Mouse (Mus musculus) liver, postnatal 0 days (tissue): ENCODE measurements around the gene Gm11634. TPM values are rescaled to one million over a fixed set of nuclear protein-coding genes. Genes with fewer than 3 reads are reported as not detected.
A peak's percentile ranks its signal among the peaks of the same experiment; 100 is the strongest.
"Not testable (repeated sequence)": the region's sequence is repeated elsewhere in the genome, so short reads cannot be mapped to it uniquely, and the experiment has no call there.

ENCODE experiments used
- ATAC-seq: fragments of 200-750 bp; cut with Nextera tagmentation; 2 replicates; pipeline ENCODE4 v1.8.0; 2017; ENCODE audit warnings: mild to moderate bottlenecking, moderate library complexity
- DNase-seq: peaks from one replicate; pipeline ENCODE4 v3.0.0-alpha.2; 2016
- H3K27ac ChIP-seq: fragments of 300-500 bp; sonication (generic); 2 replicates; pipeline ENCODE4 v1.5.1; 2014; ENCODE audit warnings: antibody characterized with exemption, moderate library complexity, mild to moderate bottlenecking, low read depth
- H3K27me3 ChIP-seq: fragments of 300-500 bp; sonication (generic); 2 replicates; pipeline ENCODE4 v1.6.1; 2014; ENCODE audit warnings: low read length, control low read depth, mixed read lengths; ENCODE audit not compliant: insufficient read depth
- H3K36me3 ChIP-seq: fragments of 300-500 bp; sonication (generic); replicated peaks from 2 replicates; pipeline ENCODE4 v1.6.1; 2014; ENCODE audit warnings: mild to moderate bottlenecking, control low read depth, low read length, moderate library complexity, mixed read lengths; ENCODE audit not compliant: insufficient read depth
- H3K4me1 ChIP-seq: fragments of 300-500 bp; sonication (generic); 2 replicates; pipeline ENCODE4 v1.6.1; 2014; ENCODE audit warnings: antibody characterized with exemption, mild to moderate bottlenecking, control low read depth; ENCODE audit not compliant: insufficient read depth
- H3K4me2 ChIP-seq: fragments of 300-500 bp; sonication (generic); 2 replicates; pipeline ENCODE4 v1.6.1; 2014; ENCODE audit warnings: low read depth, mild to moderate bottlenecking, low read length, moderate library complexity, mixed read lengths
- H3K4me3 ChIP-seq: fragments of 300-500 bp; sonication (generic); 2 replicates; pipeline ENCODE4 v1.5.1; 2014; ENCODE audit warnings: low read depth, low read length
- H3K9ac ChIP-seq: fragments of 300-500 bp; sonication (generic); replicated peaks from 2 replicates; pipeline ENCODE4 v1.6.1; 2014; ENCODE audit warnings: mild to moderate bottlenecking, moderate library complexity
- H3K9me3 ChIP-seq: fragments of 300-500 bp; sonication (generic); 2 replicates; pipeline ENCODE4 v1.6.1; 2016; ENCODE audit warnings: mild to moderate bottlenecking, control low read depth, low read length, mixed read lengths
- CTCF ChIP-seq: sonication (generic); IDR thresholded peaks from 2 replicates; pipeline ENCODE4 v1.5.1; 2016; ENCODE audit warnings: antibody characterized with exemption, low read depth
- EP300 ChIP-seq: IDR thresholded peaks from 2 replicates; pipeline ENCODE4 v1.6.1; 2016; ENCODE audit warnings: antibody characterized with exemption, low read depth, mild to moderate bottlenecking
- WGBS: fragments of 180-500 bp; shearing (Covaris S2); extraction: QIAGEN DNeasy Blood & Tissue Kit; methylation state at CpG from one replicate; pipeline ENCODE4 v1.1.7; 2014; ENCODE audit not compliant: insufficient replicate concordance; 5-methylcytosine and 5-hydroxymethylcytosine counted together
- polyA plus RNA-seq: library from polyadenylated mRNA; unstranded; fragments of >200 nt; fragmentation: Nextera tagmentation; extraction: Ambion mirVana; gene quantifications from 2 replicates; pipeline ENCODE4 v1.2.1, GENCODE M21; 2015

Gene Gm11634
- polyA plus RNA-seq, 1 experiment from 2014 or later, result not detected

DNA sequence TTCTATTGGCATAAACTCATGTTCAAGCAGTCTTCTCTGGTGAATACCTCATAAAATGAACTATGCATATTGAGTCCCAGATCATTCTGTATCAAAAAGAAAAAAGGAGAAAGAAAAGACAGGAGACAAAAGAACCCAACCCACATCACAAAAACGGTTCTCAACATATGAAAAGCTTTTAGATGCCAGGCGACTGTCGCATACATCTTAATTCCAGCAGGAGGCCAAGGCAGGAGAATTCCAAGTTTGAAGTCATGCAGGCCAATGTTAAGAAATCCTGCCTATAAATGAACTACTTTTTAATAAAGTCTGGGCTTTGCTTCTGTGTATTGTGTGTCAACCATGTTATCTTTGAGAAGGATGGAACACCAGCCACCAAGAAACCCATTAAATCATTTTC is 5.1 kb upstream of the Gm11634 start:
- Histone ChIP-seq H3K27ac (no peak overlapping the region), H3K27me3 (no peaks in the 10 kb centered on the region), H3K4me2 (peak overlapping the region; percentile 65), H3K9ac (no peak overlapping the region), H3K4me1 (peaks cover 3% of the 10 kb centered on the region; the same call in 1 of the 2 replicates), H3K9me3 (no peaks in the 10 kb centered on the region), H3K36me3 (no peaks in the 10 kb centered on the region), H3K4me3 (no peak overlapping the region)
- no peak for TF ChIP-seq CTCF
- TF ChIP-seq EP300, result no peak
- ATAC-seq (no peak), DNase-seq (no peak)
- WGBS, result 13% methylated on average over 3 of the region's 3 CpGs

DNA sequence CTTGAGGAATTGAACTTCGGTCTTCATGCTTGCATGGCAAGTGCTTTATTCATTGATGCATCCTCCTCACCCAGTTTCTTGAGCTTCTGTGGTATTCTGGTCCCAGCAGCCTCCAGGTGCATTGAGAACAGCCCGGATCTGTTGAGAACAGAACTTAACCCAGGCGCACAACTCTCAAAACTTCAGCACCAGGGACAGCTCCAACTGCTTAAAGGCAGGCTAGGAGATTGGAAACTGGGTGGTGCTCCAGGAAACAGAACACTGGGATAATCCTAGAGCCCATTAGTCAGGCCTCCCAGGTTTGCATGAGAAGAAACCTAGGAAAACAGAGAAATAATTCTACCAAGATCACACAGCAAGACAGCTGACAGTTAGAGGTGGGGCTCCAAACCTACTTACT is 3.4 kb upstream of the Gm11634 start:
- no peaks in the 10 kb centered on the region for H3K9me3 ChIP-seq
- ATAC-seq, result no peak
- peaks cover 3% of the 10 kb centered on the region; the same call in 1 of the 2 replicates for H3K4me1 ChIP-seq
- TF ChIP-seq CTCF (no peak), EP300 (no peak)
- H3K4me3 ChIP-seq, result no peak overlapping the region
- H3K27me3 ChIP-seq, result no peaks in the 10 kb centered on the region
- peak; percentile 71 for DNase-seq
- H3K9ac ChIP-seq, result no peak overlapping the region
- 8% methylated on average over 3 of the region's 3 CpGs for WGBS
- H3K27ac ChIP-seq, result no peak overlapping the region
- no peaks in the 10 kb centered on the region for H3K36me3 ChIP-seq
- no peak overlapping the region for H3K4me2 ChIP-seq

DNA sequence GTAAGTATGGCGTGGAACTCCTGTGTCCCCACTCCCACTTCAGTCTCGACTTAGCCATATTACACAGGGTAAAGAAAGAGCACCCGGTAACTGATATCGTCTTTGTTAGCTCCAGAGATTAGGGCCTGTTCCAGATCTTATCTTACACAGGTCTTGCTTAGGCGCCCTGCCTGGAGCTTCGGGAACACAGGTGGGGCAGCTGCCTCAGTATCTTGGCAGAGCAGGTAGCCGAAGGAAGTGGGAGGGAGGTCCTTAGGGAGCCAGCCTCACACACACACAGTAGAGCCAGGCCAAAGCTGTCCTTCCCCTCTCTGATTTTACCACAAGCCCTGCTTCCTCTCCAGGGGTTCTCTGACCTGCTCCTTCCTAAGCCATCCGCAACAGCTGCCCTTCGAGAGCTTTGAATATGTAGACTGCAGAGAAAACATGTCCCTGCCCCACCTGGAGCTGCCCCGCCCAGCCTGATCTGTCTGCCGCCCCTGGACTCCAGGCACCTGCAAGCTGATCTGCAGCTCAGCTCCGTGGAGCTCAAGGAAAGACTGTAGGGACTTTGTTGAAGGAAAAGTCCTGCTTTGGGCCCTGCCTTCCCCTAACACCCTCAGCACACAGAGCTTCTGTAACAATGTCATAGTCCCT is 8.9 kb downstream of the Gm11634 start:
- Histone ChIP-seq H3K36me3 (peaks cover 27% of the 10 kb centered on the region), H3K4me1 (peaks cover 6% of the 10 kb centered on the region; the same call in 1 of the 2 replicates), H3K4me2 (no peak overlapping the region), H3K9ac (no peak overlapping the region), H3K4me3 (no peak overlapping the region), H3K9me3 (no peaks in the 10 kb centered on the region), H3K27me3 (no peaks in the 10 kb centered on the region), H3K27ac (no peak overlapping the region)
- DNase-seq (no peak), ATAC-seq (no peak)
- 68% methylated on average over 12 of the region's 12 CpGs for WGBS
- no peak for TF ChIP-seq CTCF
- no peak for TF ChIP-seq EP300

DNA sequence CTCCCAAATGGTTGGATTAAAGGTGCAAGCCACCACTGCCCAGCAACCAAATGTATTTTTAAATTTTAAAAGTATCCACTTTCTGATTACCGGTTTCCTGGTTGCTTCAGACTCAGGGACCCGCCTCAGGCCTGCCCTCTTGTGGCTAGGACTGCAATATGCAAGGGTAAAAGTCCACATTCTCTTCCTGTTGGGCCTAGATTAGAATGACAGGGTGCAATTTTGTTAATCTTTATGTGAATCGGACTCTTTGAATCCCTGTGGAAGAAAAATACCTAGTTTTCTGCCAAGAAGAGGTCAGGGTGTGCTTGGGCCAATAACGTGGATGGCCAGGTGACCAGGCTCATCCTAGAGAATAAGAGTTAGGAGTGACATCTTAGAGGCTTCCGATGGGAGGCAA is 9.6 kb downstream of the Gm11634 start:
- H3K4me2 ChIP-seq, result no peak overlapping the region
- 30% methylated on average over 5 of the region's 5 CpGs for WGBS
- H3K9me3 ChIP-seq, result no peaks in the 10 kb centered on the region
- no peak for TF ChIP-seq EP300
- peak; percentile 88 for TF ChIP-seq CTCF
- H3K9ac ChIP-seq, result no peak overlapping the region
- no peaks in the 10 kb centered on the region for H3K27me3 ChIP-seq
- no peak overlapping the region for H3K4me3 ChIP-seq
- ATAC-seq (peak; percentile 67), DNase-seq (peak; percentile 81)
- H3K36me3 ChIP-seq, result peaks cover 27% of the 10 kb centered on the region
- H3K4me1 ChIP-seq, result peaks cover 6% of the 10 kb centered on the region; the same call in 1 of the 2 replicates
- H3K27ac ChIP-seq, result no peak overlapping the region

DNA sequence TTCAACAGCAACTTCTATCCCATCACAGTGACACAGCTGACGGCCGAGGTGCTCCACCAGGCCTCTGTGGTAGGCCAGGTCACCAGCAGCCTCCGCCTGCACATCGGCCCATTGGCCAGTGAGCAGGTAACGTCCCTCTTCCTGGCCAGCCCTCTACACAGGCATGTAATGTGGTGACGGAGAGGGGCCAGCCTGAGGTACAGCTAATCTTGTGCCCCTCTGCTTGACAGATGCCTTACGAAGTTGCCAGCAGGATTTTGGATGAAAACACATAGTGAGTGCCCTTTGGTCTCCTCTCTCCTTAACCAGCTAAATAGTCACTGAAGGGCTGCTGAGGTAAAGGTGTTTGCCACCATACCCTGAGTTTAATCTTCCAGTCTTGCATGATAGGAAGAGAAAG is 10.2 kb downstream of the Gm11634 start:
- 83% methylated on average over 7 of the region's 7 CpGs for WGBS
- Histone ChIP-seq H3K36me3 (peaks cover 27% of the 10 kb centered on the region), H3K27me3 (no peaks in the 10 kb centered on the region), H3K9me3 (no peaks in the 10 kb centered on the region), H3K4me2 (no peak overlapping the region), H3K4me1 (peaks cover 6% of the 10 kb centered on the region; the same call in 1 of the 2 replicates), H3K9ac (no peak overlapping the region), H3K4me3 (no peak overlapping the region), H3K27ac (no peak overlapping the region)
- TF ChIP-seq EP300 (no peak), CTCF (no peak)
- DNase-seq (no peak), ATAC-seq (no peak)

DNA sequence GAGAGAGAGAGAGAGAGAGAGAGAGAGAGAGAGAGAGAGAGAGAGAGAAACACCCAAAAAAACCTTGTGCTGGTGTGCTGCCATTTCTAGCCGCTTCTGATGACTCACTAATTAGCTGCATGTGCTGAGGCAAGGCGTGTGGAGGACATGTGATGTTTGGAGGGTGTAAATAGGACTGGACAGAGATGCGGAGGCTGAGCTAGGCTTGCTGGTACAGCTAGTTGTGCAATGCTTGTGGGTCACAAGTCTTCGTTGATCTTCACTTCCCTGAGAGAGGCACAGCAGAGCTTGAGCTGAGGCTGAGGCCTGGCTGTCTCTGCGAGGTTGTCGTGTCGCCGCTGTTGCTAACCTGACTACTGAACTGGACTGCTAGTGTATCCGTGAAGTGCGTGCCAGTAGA is 11.4 kb downstream of the Gm11634 start:
- H3K4me3 ChIP-seq, result no peak overlapping the region
- whole genome bisulfite sequencing, result 71% methylated on average over 10 of the region's 10 CpGs
- no peaks in the 10 kb centered on the region for H3K9me3 ChIP-seq
- H3K27ac ChIP-seq, result peak overlapping the region; percentile 39; the same call in 1 of the 2 replicates
- no peak overlapping the region for H3K9ac ChIP-seq
- H3K4me1 ChIP-seq, result peaks cover 6% of the 10 kb centered on the region
- no peak overlapping the region for H3K4me2 ChIP-seq
- DNase-seq (peak; percentile 26), ATAC-seq (peak; percentile 51)
- H3K36me3 ChIP-seq, result peaks cover 27% of the 10 kb centered on the region
- no peaks in the 10 kb centered on the region for H3K27me3 ChIP-seq
- TF ChIP-seq EP300 (no peak), CTCF (no peak)

DNA sequence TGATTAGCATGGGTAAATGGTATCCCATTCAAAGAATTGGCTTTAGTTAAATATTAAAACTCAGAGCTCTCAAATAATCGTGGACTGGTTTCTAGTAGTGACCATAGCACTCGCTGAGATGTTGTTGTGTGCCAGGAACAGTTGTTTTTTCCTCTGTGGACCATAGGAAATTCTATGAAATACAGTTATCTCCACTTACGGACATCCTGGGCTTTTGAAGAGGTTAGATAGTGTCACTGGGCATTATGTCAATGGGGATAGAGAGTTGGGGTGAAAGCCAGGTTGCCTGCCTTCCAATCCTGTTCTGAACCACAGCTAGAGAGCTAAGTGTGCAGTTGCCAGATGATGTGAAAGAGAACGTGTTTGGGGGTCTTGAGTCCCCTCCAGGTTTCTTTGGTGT is 13.3 kb downstream of the Gm11634 start:
- Histone ChIP-seq H3K36me3 (peaks cover 35% of the 10 kb centered on the region), H3K27me3 (no peaks in the 10 kb centered on the region), H3K27ac (no peak overlapping the region), H3K4me3 (no peak overlapping the region), H3K4me2 (no peak overlapping the region), H3K9me3 (no peaks in the 10 kb centered on the region), H3K4me1 (peaks cover 18% of the 10 kb centered on the region), H3K9ac (no peak overlapping the region)
- WGBS, result 74% methylated on average over 4 of the region's 4 CpGs
- no peak for TF ChIP-seq EP300
- TF ChIP-seq CTCF, result no peak
- DNase-seq (no peak), ATAC-seq (no peak)

DNA sequence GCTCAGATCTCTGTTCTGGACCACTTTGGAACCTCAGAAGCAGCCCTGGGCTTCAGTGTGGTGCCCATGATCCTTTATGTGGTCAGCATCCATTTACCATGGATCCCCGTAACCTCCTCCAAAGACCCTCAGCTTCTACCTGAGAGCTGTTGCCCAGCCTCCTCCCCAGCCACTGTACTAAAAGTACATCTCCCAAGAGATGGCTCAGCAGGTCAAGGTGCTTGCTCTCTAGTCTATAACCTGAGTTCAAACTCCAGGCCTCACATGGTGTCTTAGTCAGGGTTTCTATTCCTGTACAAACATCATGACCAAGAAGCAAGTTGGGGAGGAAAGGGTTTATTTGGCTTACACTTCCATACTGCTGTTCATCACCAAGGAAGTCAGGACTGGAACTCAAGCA is 14.0 kb downstream of the Gm11634 start:
- H3K27ac ChIP-seq, result not testable (repeated sequence)

More for the DNA sequence above, 14.0 kb downstream of the Gm11634 start:
- not testable (repeated sequence) for H3K9me3 ChIP-seq, H3K4me3 ChIP-seq, DNase-seq, H3K27me3 ChIP-seq, H3K9ac ChIP-seq, ATAC-seq, H3K4me2 ChIP-seq
- Histone ChIP-seq H3K4me1 (peaks cover 18% of the 10 kb centered on the region), H3K36me3 (peaks cover 35% of the 10 kb centered on the region)
- 96% methylated on average over 1 of the region's 1 CpGs for WGBS
